Mouse (Mus musculus) heart, adult 18-20 months (tissue): ENCODE results near the gene Nacc2. TPM values are rescaled to one million over a fixed set of nuclear protein-coding genes. Genes with fewer than 3 reads are reported as not detected.

Source experiments
- DNase-seq, 2 experiments: peaks; one replicate each; pipeline ENCODE4 v3.0.0; 2021 to 2022; ENCODE audit warnings: mixed read lengths in 1 of 2
- total RNA-seq, 2 experiments: library from RNA; stranded (reverse); gene quantifications; 2 replicates each; pipeline ENCODE4 v1.2.3; 2021

Nacc2 gene
- total RNA-seq, 2 experiments from 2014 or later = 29.4 to 30.2 TPM

- no peak for DNase-seq
Observed at GRCm38 (mm10) chr2:26055747-26056102, 67.3 kb downstream of the Nacc2 start.

DNA sequence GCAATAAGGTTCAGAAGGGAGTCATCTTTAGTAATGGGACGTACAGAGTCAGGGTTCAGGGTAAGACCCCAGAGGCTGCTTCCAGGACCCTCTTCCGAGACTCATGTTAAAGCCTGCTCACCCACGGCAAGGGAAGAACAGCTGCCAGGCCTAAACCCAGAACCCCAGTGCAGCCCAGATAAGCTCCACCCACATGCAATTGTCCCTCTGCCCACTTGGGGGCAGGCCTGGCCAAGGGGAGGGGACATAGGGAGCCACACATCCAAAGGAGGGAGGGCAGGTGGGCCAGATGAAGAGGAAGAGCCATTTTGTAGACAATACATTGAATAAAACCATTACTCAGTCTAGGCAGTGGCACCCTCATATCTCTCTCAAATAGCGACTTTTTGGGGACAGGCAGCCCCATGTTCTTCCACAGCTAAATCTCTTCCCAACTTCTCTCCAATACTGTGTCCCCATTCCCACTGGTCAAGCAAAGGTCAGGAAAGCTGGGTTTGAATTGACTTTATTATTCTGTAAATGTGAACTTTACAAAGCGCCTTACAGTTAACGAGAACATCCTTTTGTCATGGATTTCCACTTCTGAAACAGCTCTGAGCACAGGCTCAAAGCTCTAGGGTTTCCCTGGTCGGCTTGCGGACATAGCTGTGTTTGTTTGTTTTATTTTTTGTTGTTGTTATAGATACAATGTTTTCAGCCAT, 67.8 kb downstream of the Nacc2 start:
- peak; percentile 67 to 73 for DNase-seq

GRCm38 (mm10) chr2:26052806-26053205, 70.2 kb downstream of the Nacc2 start:
- DNase-seq = no peak

DNA sequence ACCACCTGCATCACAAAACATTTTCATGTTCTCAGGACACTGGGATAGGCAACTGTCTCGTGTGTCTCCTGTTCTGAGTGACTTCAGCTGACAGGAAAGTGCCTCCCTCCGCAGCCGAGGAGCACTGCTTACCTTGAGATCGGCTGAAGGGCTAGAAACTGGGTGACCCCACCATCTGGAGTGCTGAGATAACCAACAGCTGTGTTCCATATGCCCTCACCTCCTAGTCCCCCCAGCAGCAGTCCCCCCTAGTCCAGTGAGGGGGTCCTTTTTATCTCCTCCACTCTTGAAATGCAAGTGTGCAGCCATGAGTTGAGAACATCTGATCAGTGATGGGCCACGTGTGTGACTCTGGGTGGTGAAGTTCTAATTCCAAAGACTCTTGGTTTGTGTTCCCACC, 74.2 kb downstream of the Nacc2 start:
- no peak for DNase-seq

- no peak for DNase-seq
Observed at GRCm38 (mm10) chr2:26044216-26044615, 78.8 kb downstream of the Nacc2 start.

GRCm38 (mm10) chr2:26042603-26043002, 80.4 kb downstream of the Nacc2 start:
- DNase-seq = no peak

GRCm38 (mm10) chr2:26041163-26041810, 81.7 kb downstream of the Nacc2 start:
- DNase-seq = no peak

DNA sequence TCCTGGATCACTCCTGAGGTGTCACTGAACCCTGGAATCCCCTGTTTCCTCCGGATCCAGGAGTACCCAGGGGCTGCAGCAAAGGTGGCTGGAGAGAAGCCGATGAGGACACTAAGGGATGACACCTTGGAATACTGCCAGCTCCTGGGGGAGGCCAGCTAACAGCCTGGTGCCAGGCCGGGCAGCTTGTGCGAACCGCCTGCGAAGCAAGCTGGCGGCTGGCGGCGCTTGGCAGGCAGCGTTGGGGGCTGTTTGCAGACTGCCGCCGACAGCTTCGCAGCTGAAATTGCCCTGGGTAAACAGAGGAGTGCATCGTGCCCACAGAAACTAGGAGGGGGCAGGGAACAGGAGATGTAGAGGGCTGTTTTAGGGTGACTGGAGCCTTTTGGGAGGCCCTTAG, 83.1 kb downstream of the Nacc2 start:
- no peak for DNase-seq

GRCm38 (mm10) chr2:26037386-26037785, 85.6 kb downstream of the Nacc2 start:
- no peak for DNase-seq

DNA sequence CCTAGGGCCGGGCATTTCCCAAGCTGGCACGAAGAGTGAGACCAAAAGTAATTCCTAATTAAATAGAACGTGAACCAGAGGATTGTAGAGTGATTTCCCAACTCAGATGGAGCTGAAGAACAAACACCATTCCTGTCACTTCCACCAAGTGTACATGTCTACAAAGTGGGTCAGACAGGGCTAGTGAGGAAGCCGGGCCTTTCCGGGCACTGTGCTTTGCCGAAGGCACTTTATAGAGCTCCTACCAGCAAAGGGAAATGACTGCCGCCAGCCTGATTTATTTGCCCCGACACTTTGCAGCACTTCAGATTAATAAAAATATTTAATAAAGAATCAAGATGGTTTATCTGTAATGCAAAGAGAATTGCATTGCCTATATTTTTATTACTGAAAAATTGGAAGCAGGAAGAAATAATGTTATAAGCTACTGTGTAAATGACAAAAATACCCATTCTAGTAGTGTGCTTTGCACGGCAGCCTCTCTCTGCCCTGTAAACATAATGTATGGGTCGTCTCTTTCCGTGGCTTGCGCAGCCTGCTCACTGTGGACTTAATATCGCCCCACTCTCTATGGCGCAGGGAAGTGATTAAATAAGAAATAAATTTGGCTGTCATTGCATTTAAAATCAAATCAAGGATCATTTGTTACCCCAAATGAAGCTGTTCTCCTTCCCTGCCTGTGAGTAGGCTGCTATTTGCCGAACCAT, 88.5 kb downstream of the Nacc2 start:
- DNase-seq = no peak

DNA sequence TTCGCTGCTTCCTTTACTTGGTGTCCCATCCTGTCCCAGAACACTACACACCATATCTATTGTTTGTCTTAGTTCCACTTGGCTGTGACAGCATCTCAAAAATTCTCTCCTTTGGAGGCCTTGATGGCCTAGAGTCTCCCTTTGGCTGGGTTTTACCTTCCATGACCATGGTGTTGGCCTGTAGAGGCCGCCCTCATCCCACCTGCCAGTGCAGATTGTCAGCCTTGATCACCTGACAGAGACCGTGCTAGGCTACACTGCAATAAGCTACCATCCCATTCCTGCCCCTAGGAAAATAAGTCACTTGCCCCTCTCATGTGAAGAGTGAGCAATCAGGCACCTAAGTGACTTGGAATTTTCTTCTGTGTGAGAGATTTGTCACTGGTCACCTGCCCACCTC, 92.7 kb downstream of the Nacc2 start:
- no peak for DNase-seq

- peak in 1 of 2 experiments; percentile 34 for DNase-seq
Observed at GRCm38 (mm10) chr2:26024138-26025075, 98.6 kb downstream of the Nacc2 start.

GRCm38 (mm10) chr2:26022626-26023025, 100.4 kb downstream of the Nacc2 start:
- no peak for DNase-seq

DNA sequence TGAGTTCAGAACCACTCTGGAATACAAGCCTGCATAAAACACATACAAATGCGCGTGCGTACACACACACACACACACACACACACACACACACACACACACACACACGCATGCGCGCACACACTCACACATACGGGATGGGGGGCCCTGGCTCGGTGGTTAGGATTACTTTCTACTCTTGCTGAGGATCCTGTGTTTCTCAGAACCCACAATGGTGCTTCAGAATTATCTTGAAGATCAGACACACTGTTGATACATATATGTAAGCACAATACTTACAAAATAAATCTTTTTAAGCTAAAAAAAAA, 100.8 kb downstream of the Nacc2 start:
- DNase-seq = no peak

DNA sequence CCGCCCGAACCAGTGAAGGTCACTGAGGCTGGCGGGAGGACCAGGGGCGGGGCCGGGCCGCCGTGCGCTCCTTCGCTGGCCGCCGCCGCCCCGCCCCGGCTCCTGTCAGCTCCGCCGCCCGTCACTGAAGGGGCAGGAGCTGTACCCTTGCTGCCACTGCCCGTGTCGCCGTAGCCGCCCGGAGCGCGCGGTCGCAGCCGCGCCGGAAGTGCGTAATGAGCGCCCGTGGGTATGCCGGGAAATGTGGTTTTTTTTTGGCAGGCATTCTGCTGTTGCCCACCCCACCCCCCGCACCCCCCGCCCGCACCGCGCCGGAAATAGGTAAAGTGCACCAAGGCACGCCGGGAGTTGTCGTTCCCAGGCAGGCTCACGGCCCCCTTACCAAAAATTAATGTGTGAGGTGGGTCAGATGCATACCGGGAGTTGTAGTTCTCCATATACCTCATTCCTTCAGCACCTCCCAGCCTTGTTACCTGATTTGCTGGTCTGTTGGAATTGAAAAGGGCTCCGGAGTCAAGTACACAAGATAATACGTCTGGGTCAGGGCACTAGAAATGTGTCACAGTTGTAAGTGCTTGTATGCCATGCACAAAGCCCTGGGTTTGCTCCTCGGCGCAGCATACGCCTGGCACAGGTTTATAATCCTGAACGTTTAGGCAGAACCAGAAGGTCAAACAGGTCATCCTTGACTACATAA, 101.3 kb downstream of the Nacc2 start, which contains the start of gene Ubac1:
Gene Ubac1, minus strand, starts transcription at position 187 of the 697 bp plus-strand sequence.
- DNase-seq = peak; percentile 90 to 95

GRCm38 (mm10) chr2:26020714-26021560, 102.1 kb downstream of the Nacc2 start:
- DNase-seq = peak in 1 of 2 experiments; percentile 49

GRCm38 (mm10) chr2:26019923-26020322, 103.1 kb downstream of the Nacc2 start:
- no peak for DNase-seq

DNA sequence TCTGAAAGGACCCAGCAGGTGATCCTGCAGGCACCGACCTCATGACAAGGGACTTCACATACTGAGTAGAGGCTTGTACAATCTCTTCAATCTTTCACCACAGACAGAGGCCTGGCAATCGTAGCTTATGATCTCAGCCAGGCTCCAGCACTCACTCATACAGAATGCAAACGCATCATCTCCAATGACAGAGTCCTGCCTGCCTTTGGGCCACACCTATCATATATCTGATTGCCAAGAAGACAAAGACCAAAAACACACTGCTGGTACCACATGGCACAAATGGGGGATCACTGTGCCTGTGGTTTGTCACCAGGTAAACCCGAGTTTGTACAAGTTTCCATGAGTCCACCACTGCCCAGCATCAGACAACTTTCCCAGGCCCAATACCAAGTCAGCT, 105.7 kb downstream of the Nacc2 start:
- DNase-seq = no peak

DNA sequence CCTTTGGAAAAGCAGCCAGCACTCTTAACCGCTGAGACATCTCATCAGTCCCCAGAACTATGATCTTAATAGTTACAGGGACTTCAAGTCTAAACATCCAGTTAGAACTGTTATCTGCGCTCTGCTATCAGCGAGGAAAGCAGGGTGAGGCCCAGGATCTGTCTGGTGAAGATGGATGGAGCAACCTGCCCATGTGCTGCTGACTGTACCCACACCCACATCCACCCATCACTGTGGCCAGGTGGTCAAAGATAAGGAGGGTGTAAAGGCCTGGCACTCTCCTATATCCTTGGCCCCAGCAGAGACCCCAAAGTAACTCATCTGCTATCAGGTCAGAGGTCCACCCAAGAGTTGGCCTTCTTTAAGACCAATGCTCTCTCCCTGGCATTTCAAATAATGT, 109.3 kb downstream of the Nacc2 start:
- DNase-seq = no peak

GRCm38 (mm10) chr2:26011420-26011819, 111.6 kb downstream of the Nacc2 start:
- DNase-seq = no peak
